Mouse (Mus musculus) liver, embryonic 16.5 days (tissue): Measurements from ENCODE around the gene Fbn1. TPM values are rescaled to one million over a fixed set of nuclear protein-coding genes. Genes with fewer than 3 reads are reported as not detected.

ENCODE experiments used
- ATAC-seq: fragments of 200-750 bp; cut with Nextera tagmentation; 2 replicates; pipeline ENCODE4 v1.8.0; 2017; ENCODE audit warnings: low read depth, mild to moderate bottlenecking, moderate number of reproducible peaks, moderate library complexity
- H3K27ac ChIP-seq: fragments of 300-500 bp; sonication (generic); 2 replicates; pipeline ENCODE4 v1.5.1; 2014; ENCODE audit warnings: mild to moderate bottlenecking, low read length
- H3K27me3 ChIP-seq: fragments of 300-500 bp; sonication (generic); 2 replicates; pipeline ENCODE4 v1.6.1; 2014; ENCODE audit warnings: low read depth, low read length, mixed read lengths; ENCODE audit not compliant: control insufficient read depth, insufficient read depth
- H3K36me3 ChIP-seq: fragments of 300-500 bp; sonication (generic); 2 replicates; pipeline ENCODE4 v1.6.1; 2014; ENCODE audit warnings: mild to moderate bottlenecking; ENCODE audit not compliant: control insufficient read depth, insufficient read depth
- H3K4me1 ChIP-seq: fragments of 300-500 bp; sonication (generic); 2 replicates; pipeline ENCODE4 v1.6.1; 2014; ENCODE audit warnings: low read depth, low read length, mixed read lengths; ENCODE audit not compliant: control insufficient read depth
- H3K4me2 ChIP-seq: fragments of 300-500 bp; sonication (generic); 2 replicates; pipeline ENCODE4 v1.6.1; 2014; ENCODE audit warnings: low read depth, low read length, mixed read lengths
- H3K4me3 ChIP-seq: fragments of 300-500 bp; sonication (generic); 2 replicates; pipeline ENCODE4 v1.5.1; 2014; ENCODE audit warnings: low read depth, mild to moderate bottlenecking, low read length
- H3K9ac ChIP-seq: fragments of 300-500 bp; sonication (generic); 2 replicates; pipeline ENCODE4 v1.6.1; 2014; ENCODE audit warnings: low read depth, low read length
- H3K9me3 ChIP-seq: fragments of 300-500 bp; sonication (generic); replicated peaks from 2 replicates; pipeline ENCODE4 v1.6.1; 2016; ENCODE audit warnings: low read length; ENCODE audit not compliant: control insufficient read depth
- WGBS: fragments of 180-500 bp; shearing (Covaris S2); extraction: QIAGEN DNeasy Blood & Tissue Kit; methylation state at CpG from one replicate; pipeline ENCODE4 v1.1.7; 2014; ENCODE audit not compliant: insufficient replicate concordance; 5-methylcytosine and 5-hydroxymethylcytosine counted together
- polyA plus RNA-seq: library from polyadenylated mRNA; unstranded; fragments of >200 nt; fragmentation: Nextera tagmentation; extraction: Ambion mirVana; gene quantifications from 2 replicates; pipeline ENCODE4 v1.2.1, GENCODE M21; 2015

Gene Fbn1
- polyA plus RNA-seq, 1 experiment from 2014 or later = 1.7 TPM

DNA sequence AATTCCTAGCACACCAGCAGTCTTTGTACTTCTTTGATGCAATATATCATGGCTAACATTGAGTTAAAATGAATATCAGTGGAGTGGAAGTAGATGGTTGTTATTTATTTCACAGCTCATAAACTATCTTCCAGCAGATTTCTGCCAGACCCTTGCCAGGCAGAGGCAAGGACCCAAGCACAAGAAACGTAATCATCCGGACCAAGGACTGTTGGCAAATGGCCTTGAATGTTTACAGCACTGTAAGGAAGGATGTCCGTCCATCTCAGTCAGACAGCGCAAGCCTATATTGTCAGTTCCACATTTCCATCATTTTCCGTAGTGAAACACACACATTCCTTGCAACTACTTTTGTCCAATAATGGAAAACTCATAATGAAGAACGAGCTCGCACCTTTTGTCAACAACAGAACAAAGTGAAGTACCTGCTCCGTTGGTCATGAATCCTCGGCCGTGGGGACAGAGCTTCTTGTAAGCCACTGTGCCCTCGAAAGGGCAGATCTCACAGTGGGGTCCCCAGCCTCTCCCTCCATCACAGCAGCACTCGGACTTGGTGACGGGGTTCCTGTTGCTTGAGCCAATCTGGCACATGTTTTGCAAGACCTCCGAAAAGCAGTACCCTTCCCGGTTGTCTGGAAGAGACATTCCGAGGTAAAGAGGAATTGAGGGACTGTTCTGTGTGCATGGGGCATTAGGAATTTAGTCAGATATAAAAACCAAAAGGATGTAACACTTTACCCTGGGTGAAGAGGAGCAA is 193.4 kb downstream of the Fbn1 start:
- H3K4me3 ChIP-seq = no peak overlapping the region
- no peak overlapping the region for H3K4me2 ChIP-seq
- no peaks in the 10 kb centered on the region for H3K4me1 ChIP-seq
- H3K27ac ChIP-seq = no peak overlapping the region
- no peaks in the 10 kb centered on the region for H3K36me3 ChIP-seq
- no peaks in the 10 kb centered on the region for H3K27me3 ChIP-seq
- H3K9ac ChIP-seq = no peak overlapping the region
- 76% methylated on average over 16 of the region's 16 CpGs for WGBS
- no peak for ATAC-seq
- H3K9me3 ChIP-seq = no peaks in the 10 kb centered on the region

DNA sequence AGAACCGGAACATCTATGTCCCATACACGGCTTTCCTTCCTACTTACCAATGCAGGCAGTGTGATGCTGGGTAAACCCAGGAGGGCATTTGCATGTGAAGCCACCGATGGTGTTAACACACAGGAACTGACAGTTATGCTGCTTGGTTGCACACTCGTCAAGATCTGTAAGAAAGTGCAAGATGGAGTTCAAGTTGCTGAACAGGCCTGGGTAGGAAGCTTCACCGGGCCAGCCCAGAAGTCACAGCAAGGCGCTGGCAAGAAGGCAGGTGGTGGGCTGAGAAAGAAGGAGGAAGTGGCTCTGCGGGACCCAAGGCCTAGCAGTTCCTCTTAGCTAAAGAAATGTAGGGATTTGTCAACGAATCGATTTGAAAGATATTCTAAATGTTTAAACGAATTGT is 198.1 kb downstream of the Fbn1 start:
- Histone ChIP-seq H3K4me1 (no peaks in the 10 kb centered on the region), H3K27ac (no peak overlapping the region), H3K9me3 (no peaks in the 10 kb centered on the region), H3K36me3 (no peaks in the 10 kb centered on the region), H3K4me2 (no peak overlapping the region), H3K27me3 (no peaks in the 10 kb centered on the region), H3K9ac (no peak overlapping the region), H3K4me3 (no peak overlapping the region)
- ATAC-seq = no peak
- WGBS = 36% methylated on average over 10 of the region's 10 CpGs

- 61% methylated on average over 3 of the region's 3 CpGs for WGBS
- H3K4me2 ChIP-seq = no peak overlapping the region
- no peak overlapping the region for H3K9ac ChIP-seq
These were observed 202.1 kb downstream of the Fbn1 start for GRCm38 (mm10) chr2:125305671-125306070.

GRCm38 (mm10) chr2:125304746-125305145 is 203.0 kb downstream of the Fbn1 start:
- Histone ChIP-seq H3K27ac (no peak overlapping the region), H3K27me3 (no peaks in the 10 kb centered on the region), H3K36me3 (no peaks in the 10 kb centered on the region), H3K9ac (no peak overlapping the region), H3K4me2 (no peak overlapping the region), H3K4me1 (no peaks in the 10 kb centered on the region), H3K4me3 (no peak overlapping the region), H3K9me3 (no peaks in the 10 kb centered on the region)
- 77% methylated on average over 3 of the region's 3 CpGs for WGBS
- no peak for ATAC-seq

More at GRCm38 (mm10) chr2:125305671-125306070, 202.1 kb downstream of the Fbn1 start:
- Histone ChIP-seq H3K4me3 (no peak overlapping the region), H3K36me3 (no peaks in the 10 kb centered on the region), H3K4me1 (no peaks in the 10 kb centered on the region), H3K27ac (no peak overlapping the region), H3K27me3 (no peaks in the 10 kb centered on the region), H3K9me3 (no peaks in the 10 kb centered on the region)
- no peak for ATAC-seq

DNA sequence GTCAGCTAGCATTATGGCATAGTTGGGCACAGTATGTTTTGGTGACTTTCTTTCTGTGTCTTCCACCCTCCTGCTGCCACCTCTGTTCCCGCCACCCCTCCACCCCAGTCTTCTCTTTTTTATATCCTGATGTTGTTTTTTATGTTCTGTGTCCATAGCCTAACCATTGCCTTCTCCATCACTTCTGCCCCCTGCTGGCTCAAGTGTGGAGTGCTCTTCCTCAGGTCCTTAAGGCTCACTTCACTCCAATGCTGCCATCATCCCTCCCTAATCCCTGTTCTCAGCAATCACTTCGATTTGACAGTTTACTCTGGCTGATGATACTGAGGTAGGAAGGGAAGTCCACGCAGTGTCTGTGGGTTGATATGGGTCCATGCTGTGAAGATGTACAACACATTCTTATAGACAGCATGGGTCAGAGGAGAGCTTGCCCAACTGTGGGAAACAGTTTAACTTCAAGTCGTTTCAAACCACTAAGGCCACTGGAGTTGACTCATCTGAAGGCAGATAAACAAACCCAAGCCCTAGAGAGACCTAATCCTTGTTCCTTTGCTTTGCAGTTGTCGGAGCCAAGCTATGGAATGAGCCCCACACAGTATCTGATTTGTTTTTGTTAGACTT is 203.9 kb downstream of the Fbn1 start:
- H3K4me2 ChIP-seq = no peak overlapping the region
- no peaks in the 10 kb centered on the region for H3K36me3 ChIP-seq
- H3K4me3 ChIP-seq = no peak overlapping the region
- H3K9ac ChIP-seq = no peak overlapping the region
- H3K27me3 ChIP-seq = no peaks in the 10 kb centered on the region
- WGBS = 52% methylated on average over 5 of the region's 5 CpGs
- ATAC-seq = no peak
- no peaks in the 10 kb centered on the region for H3K9me3 ChIP-seq
- no peaks in the 10 kb centered on the region for H3K4me1 ChIP-seq
- H3K27ac ChIP-seq = no peak overlapping the region

DNA sequence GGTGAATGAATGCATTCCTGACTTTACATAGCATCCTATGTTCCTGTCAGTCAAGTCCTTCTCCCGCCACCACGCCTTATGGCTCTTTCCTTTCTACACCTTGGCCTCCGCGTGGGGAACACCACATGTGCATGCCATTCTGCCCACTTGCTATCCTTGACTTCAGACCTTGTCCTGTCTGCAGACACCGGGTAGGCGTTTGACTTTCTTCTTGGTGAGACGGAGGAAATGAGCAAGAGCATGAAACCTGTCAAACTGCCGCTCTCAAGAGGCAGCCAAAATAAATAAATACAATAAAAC is 205.2 kb downstream of the Fbn1 start:
- H3K36me3 ChIP-seq = no peaks in the 10 kb centered on the region
- H3K9me3 ChIP-seq = no peaks in the 10 kb centered on the region
- no peak overlapping the region for H3K9ac ChIP-seq
- no peak for ATAC-seq
- H3K27ac ChIP-seq = no peak overlapping the region
- no peak overlapping the region for H3K4me2 ChIP-seq
- H3K4me3 ChIP-seq = no peak overlapping the region
- no peaks in the 10 kb centered on the region for H3K27me3 ChIP-seq
- 72% methylated on average over 8 of the region's 8 CpGs for WGBS
- no peaks in the 10 kb centered on the region for H3K4me1 ChIP-seq

DNA sequence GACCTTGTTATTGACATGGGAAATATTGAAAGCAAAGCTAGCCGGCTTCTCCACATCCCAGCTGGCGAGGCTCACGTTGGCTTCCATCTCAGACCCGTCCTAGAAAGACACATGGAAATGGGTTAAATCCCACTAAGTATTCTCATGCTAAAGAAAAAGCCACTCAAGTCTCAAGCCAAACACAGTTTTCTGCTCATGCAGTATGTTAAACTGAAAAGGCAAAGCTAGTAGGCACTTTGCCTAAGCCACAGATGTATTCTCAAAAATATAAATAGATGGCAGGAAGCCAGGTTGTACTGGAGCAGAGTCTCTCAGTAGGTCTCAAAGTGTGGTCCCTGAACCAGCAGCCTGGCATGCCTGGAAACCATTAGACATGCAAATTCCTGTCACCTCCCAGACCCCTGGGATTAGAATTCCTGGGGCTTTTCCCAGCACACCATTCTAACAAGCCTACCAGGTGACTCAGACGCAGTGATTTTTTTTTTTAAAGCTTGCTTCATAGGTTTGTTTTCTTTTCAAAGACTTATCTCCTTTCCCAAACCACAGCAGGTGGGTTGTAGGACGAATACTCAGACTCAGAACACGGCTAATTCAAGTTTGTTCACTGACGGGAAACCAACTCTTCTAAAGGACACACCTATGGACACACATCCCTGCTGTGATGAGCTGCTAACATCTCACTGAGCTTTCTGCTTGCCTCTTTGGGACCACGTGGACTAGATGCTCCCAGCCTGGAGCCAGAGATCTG is 205.7 kb downstream of the Fbn1 start:
- ATAC-seq = no peak
- WGBS = 51% methylated on average over 9 of the region's 9 CpGs
- Histone ChIP-seq H3K27ac (no peak overlapping the region), H3K27me3 (no peaks in the 10 kb centered on the region), H3K9ac (no peak overlapping the region), H3K4me3 (no peak overlapping the region), H3K36me3 (no peaks in the 10 kb centered on the region), H3K4me2 (no peak overlapping the region), H3K4me1 (no peaks in the 10 kb centered on the region), H3K9me3 (no peaks in the 10 kb centered on the region)

GRCm38 (mm10) chr2:125298841-125299240 is 209.0 kb downstream of the Fbn1 start:
- H3K4me2 ChIP-seq = no peak overlapping the region
- H3K9me3 ChIP-seq = no peaks in the 10 kb centered on the region
- WGBS = 78% methylated on average over 1 of the region's 1 CpGs
- no peaks in the 10 kb centered on the region for H3K27me3 ChIP-seq
- no peaks in the 10 kb centered on the region for H3K4me1 ChIP-seq
- no peak overlapping the region for H3K27ac ChIP-seq
- no peak overlapping the region for H3K9ac ChIP-seq
- H3K4me3 ChIP-seq = no peak overlapping the region
- no peaks in the 10 kb centered on the region for H3K36me3 ChIP-seq
- no peak for ATAC-seq

DNA sequence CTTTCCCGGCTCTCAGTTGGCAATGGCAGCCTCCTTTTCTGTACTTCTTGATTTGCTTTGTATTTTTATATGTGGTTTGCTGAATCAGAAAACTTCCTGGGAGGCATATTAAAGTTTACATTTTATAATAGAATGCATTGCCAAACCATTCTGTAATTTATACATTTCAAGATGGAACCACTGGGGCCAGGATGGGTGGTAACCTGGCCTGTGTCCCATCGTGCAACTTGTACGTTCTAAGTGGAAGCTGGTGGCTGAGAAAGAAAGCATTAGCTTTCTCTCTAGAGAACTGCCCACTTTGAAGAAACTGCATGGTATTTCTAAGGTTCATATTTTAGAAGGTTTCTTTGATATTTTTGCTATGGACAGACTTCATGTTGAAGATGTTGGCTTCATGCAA is 212.3 kb downstream of the Fbn1 start:
- ATAC-seq = no peak
- 74% methylated on average over 3 of the region's 3 CpGs for WGBS
- no peaks in the 10 kb centered on the region for H3K4me1 ChIP-seq
- H3K4me2 ChIP-seq = no peak overlapping the region
- H3K9ac ChIP-seq = no peak overlapping the region
- no peaks in the 10 kb centered on the region for H3K36me3 ChIP-seq
- H3K27me3 ChIP-seq = no peaks in the 10 kb centered on the region
- H3K9me3 ChIP-seq = no peaks in the 10 kb centered on the region
- H3K27ac ChIP-seq = no peak overlapping the region
- H3K4me3 ChIP-seq = no peak overlapping the region
